Mouse (Mus musculus) heart, embryonic 16.5 days (tissue): ENCODE measurements around the gene Gm5105. TPM values are rescaled to one million over a fixed set of nuclear protein-coding genes. Genes with fewer than 3 reads are reported as not detected.

Source experiments
- ATAC-seq: fragments of 200-750 bp; cut with Nextera tagmentation; replicated peaks from 2 replicates; pipeline ENCODE4 v1.8.0; 2017; ENCODE audit warnings: moderate number of reproducible peaks; ENCODE audit not compliant: insufficient read depth, low FRiP score; ENCODE audit errors: extremely low read depth
- H3K27ac ChIP-seq: fragments of 300-500 bp; sonication (generic); 2 replicates; pipeline ENCODE4 v1.5.1; 2014; ENCODE audit warnings: mild to moderate bottlenecking, low read length, control low read depth, moderate library complexity
- H3K27me3 ChIP-seq: fragments of 300-500 bp; sonication (generic); 2 replicates; pipeline ENCODE4 v1.6.1; 2014; ENCODE audit warnings: low read length, mixed read lengths; ENCODE audit not compliant: control insufficient read depth, insufficient read depth
- H3K36me3 ChIP-seq: fragments of 300-500 bp; sonication (generic); 2 replicates; pipeline ENCODE4 v1.6.1; 2014; ENCODE audit not compliant: control insufficient read depth, insufficient read depth
- H3K4me1 ChIP-seq: fragments of 300-500 bp; sonication (generic); 2 replicates; pipeline ENCODE4 v1.6.1; 2014; ENCODE audit warnings: low read length, mixed read lengths; ENCODE audit not compliant: control insufficient read depth, insufficient read depth
- H3K4me2 ChIP-seq: fragments of 300-500 bp; sonication (generic); 2 replicates; pipeline ENCODE4 v1.6.1; 2014; ENCODE audit warnings: low read depth, mild to moderate bottlenecking, control low read depth, low read length
- H3K4me3 ChIP-seq: fragments of 300-500 bp; sonication (generic); 2 replicates; pipeline ENCODE4 v1.5.1; 2014; ENCODE audit warnings: mild to moderate bottlenecking, control low read depth, low read length
- H3K9ac ChIP-seq: fragments of 300-500 bp; sonication (generic); 2 replicates; pipeline ENCODE4 v1.6.1; 2014; ENCODE audit warnings: low read length, control low read depth
- H3K9me3 ChIP-seq: fragments of 300-500 bp; sonication (generic); replicated peaks from 2 replicates; pipeline ENCODE4 v1.6.1; 2016; ENCODE audit warnings: low read length; ENCODE audit not compliant: control insufficient read depth
- WGBS: fragments of 180-500 bp; shearing (Covaris S2); extraction: QIAGEN DNeasy Blood & Tissue Kit; methylation state at CpG from one replicate; pipeline ENCODE4 v1.1.7; 2014; 5-methylcytosine and 5-hydroxymethylcytosine counted together
- polyA plus RNA-seq: library from polyadenylated mRNA; unstranded; fragments of >200 nt; fragmentation: Nextera tagmentation; extraction: Ambion mirVana; gene quantifications from 2 replicates; pipeline ENCODE4 v1.2.1, GENCODE M21; 2015

Gene Gm5105
- 0.36 and 0.45 TPM in 2 replicates for polyA plus RNA-seq

DNA sequence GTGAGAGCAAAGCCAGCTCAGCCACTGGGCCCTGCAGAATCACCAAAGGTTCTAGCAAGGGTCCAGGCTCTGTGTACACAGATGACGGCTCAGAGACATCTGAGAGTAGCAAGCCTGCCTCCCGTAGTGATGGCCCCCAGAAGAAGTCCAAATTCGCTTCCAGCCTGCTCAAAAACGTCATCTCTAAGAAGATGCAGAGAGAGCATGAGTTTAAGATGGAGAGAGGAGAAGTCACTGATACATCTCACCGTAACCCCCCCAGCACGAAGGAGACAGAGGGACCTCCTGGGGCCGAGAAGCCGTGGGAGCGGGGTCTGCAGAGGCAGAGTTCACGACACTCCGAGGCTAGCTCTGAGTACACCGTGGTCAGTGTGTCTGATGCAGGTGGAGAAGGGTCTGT is at the start of gene Gm5105:
Gene Gm5105, minus strand, starts transcription at position 101 of the 400 bp plus-strand sequence.
- H3K27me3 ChIP-seq, result no peaks in the 10 kb centered on the region
- 86% methylated on average over 12 of the region's 12 CpGs for WGBS
- peak within 1 kb of the TSS; percentile 98 for H3K27ac ChIP-seq
- H3K4me2 ChIP-seq, result peak within 1 kb of the TSS; percentile 71
- peaks cover 22% of the 10 kb centered on the region for H3K4me1 ChIP-seq
- no peaks in the 10 kb centered on the region for H3K9me3 ChIP-seq
- no peaks in the 10 kb centered on the region for H3K36me3 ChIP-seq
- peak within 1 kb of the TSS; percentile 86 for H3K9ac ChIP-seq
- no peak for ATAC-seq
- peak within 1 kb of the TSS; percentile 54 for H3K4me3 ChIP-seq

DNA sequence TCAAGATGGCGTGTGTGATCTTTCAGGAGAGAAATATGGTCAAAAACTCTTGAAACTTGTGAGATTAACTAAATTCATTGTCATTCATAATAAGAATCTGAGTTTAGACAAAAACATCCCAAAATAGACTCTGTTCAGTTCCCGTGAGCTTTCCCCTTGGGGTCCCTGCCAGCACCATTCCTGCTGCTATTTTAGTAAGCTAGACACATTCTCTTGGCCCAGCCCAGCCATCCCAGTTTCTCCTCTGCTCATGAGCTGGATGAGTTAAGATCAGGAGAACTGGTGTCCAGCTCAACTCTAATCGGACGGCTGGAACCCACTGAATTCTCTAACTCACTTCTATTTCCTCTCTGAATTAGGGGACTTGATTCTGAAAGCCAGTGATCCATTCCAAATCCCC is 49.7 kb upstream of the Gm5105 start:
- ATAC-seq, result no peak
- WGBS, result 44% methylated on average over 4 of the region's 4 CpGs
- Histone ChIP-seq H3K4me3 (no peak overlapping the region), H3K27ac (peak overlapping the region; percentile 87), H3K4me1 (peaks cover 33% of the 10 kb centered on the region), H3K9me3 (no peaks in the 10 kb centered on the region), H3K27me3 (no peaks in the 10 kb centered on the region), H3K9ac (no peak overlapping the region), H3K36me3 (no peaks in the 10 kb centered on the region), H3K4me2 (no peak overlapping the region; the same call in 1 of the 2 replicates)

- no peak overlapping the region for H3K4me2 ChIP-seq
- no peak overlapping the region for H3K9ac ChIP-seq
- peaks cover 25% of the 10 kb centered on the region for H3K4me1 ChIP-seq
- no peak overlapping the region for H3K27ac ChIP-seq
- H3K27me3 ChIP-seq, result no peaks in the 10 kb centered on the region
- 82% methylated on average over 17 of the region's 17 CpGs for WGBS
- no peak overlapping the region for H3K4me3 ChIP-seq
- ATAC-seq, result no peak
- no peaks in the 10 kb centered on the region for H3K9me3 ChIP-seq
- no peaks in the 10 kb centered on the region for H3K36me3 ChIP-seq
Observed at GRCm38 (mm10) chr3:138114106-138114505, 46.9 kb upstream of the Gm5105 start.

DNA sequence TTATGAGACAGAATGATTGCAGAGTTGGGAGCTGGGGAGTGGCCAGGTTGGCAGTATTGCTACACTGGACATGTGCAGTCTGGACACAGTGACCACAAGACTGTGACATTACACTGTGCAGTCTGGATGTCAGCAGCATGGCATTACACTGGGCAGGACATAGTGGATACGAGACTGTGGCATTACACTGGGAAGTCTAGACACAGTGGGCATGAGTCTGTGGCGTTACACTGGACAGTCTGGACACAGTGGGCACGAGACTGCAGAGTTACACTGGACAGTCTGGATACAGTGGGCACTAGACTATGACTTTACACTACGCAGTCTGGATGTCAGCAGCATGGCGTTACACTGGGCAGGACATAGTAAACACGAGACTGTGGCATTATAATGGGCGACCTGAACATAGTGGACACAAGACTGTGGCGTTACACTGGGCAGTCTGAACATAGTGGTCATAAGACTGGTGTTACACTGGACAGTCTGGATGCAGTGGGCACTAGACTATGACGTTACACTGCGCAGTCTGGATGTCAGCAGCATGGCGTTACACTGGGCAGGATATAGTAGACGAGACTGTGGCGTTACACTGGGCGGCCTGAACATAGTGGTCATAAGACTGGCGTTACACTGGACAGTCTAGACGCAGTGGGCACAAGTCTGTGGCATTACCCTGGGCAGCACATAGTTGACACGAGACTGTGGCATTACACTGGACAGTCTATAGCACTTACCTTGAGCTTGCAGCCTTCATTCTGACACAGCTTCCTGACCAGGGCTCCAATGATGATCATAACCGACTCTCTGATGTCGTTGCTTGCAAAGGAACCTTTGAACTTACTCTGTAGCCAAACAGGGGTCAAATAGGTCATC is 44.0 kb upstream of the Gm5105 start:
- Histone ChIP-seq H3K27ac (no peak overlapping the region), H3K4me3 (no peak overlapping the region), H3K27me3 (no peaks in the 10 kb centered on the region), H3K4me1 (no peaks in the 10 kb centered on the region), H3K36me3 (no peaks in the 10 kb centered on the region), H3K9me3 (no peaks in the 10 kb centered on the region), H3K9ac (no peak overlapping the region), H3K4me2 (no peak overlapping the region)
- WGBS, result 87% methylated on average over 19 of the region's 19 CpGs
- ATAC-seq, result no peak

DNA sequence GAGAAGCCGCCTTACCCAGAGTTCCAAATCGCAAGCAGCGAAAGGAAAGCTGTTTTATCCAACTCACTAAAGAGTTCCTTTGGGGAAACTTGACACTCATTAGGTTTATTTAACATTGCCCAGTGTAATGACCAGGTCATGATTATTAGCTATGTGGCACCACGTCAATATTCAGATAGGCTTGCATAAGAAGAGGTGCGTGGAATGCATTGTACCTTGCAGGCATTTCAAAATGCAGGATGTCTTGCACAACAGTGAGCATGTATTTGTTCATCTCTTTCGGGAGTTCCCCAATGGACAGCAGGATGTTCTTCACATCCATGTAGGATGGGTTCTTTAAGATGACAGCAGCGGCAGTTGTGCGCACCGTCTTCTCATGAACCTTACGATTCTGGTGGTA is 39.7 kb upstream of the Gm5105 start:
- 94% methylated on average over 10 of the region's 10 CpGs for WGBS
- Histone ChIP-seq H3K36me3 (no peaks in the 10 kb centered on the region), H3K27me3 (no peaks in the 10 kb centered on the region), H3K9me3 (no peaks in the 10 kb centered on the region), H3K27ac (no peak overlapping the region), H3K4me2 (no peak overlapping the region), H3K4me1 (peaks cover 8% of the 10 kb centered on the region), H3K4me3 (no peak overlapping the region), H3K9ac (no peak overlapping the region)
- no peak for ATAC-seq

DNA sequence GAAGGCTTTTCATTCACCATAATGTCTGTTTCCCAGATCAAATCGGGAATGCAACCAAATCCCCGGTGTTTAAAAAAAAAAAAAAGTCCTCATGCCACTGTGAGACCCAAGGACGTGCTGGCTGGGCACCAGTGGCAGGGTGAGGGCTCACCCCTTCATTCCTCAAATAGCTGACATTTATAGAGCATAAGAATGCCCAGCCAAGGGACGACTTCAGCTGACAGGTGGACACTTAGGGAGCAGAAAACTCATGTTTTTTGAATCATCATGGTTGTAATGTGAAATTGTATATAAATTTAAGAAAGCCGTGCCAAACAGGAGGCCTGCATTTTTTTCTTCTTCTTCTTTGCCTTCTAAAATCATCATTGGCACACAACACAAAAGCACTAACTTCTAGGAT is 37.9 kb upstream of the Gm5105 start:
- Histone ChIP-seq H3K4me1 (peaks cover 8% of the 10 kb centered on the region), H3K9me3 (no peaks in the 10 kb centered on the region), H3K36me3 (no peaks in the 10 kb centered on the region), H3K27ac (no peak overlapping the region), H3K4me3 (no peak overlapping the region), H3K4me2 (no peak overlapping the region), H3K27me3 (no peaks in the 10 kb centered on the region), H3K9ac (no peak overlapping the region)
- 42% methylated on average over 5 of the region's 5 CpGs for WGBS
- peak; percentile 52 for ATAC-seq

DNA sequence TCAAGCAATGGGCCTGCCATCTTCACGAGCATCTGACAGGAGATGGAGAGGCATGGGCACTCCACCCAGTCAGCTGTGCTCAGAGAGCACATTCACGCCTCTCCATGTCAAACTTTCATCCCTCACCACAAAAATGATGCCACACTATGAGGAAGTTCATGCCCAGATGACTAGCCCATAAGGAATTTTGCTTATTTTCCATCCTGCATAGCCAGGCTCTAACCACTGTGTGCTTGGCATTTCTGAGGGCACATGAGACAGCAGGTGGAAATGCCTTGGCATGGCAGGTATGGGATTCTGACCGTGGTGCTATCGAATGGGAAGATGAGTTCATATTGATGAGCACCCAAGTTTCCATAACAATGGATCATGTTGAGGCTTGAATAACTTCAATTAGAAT is 36.5 kb upstream of the Gm5105 start:
- peaks cover 8% of the 10 kb centered on the region for H3K4me1 ChIP-seq
- H3K9ac ChIP-seq, result no peak overlapping the region
- no peak overlapping the region for H3K4me3 ChIP-seq
- no peak overlapping the region for H3K27ac ChIP-seq
- no peak for ATAC-seq
- no peaks in the 10 kb centered on the region for H3K9me3 ChIP-seq
- no peaks in the 10 kb centered on the region for H3K36me3 ChIP-seq
- no peaks in the 10 kb centered on the region for H3K27me3 ChIP-seq
- H3K4me2 ChIP-seq, result no peak overlapping the region
- 85% methylated on average over 4 of the region's 4 CpGs for WGBS

- Histone ChIP-seq H3K27ac (no peak overlapping the region), H3K9ac (no peak overlapping the region), H3K27me3 (no peaks in the 10 kb centered on the region), H3K4me3 (no peak overlapping the region), H3K36me3 (no peaks in the 10 kb centered on the region), H3K4me2 (no peak overlapping the region), H3K4me1 (peaks cover 22% of the 10 kb centered on the region), H3K9me3 (no peaks in the 10 kb centered on the region)
- no peak for ATAC-seq
- 78% methylated on average over 4 of the region's 4 CpGs for WGBS
Observed at GRCm38 (mm10) chr3:138101936-138102335, 34.7 kb upstream of the Gm5105 start.

DNA sequence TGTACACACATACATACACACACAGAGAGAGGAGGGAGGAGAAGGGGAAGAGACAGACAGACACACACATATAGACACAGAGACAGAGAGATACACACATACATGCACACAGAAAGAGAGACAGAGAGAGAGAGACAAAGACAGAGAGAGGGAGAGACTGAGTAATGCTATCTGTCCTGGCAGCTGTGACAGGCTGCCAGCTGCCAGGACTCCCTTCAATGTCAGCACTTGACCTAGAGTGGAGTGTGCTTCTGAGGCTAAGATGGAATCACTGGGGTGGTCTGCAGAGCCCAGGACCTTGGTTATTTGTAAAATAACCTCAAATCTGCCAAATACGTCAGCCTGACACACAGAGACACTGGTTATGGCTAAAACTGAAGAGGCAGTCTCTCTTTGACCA is 30.5 kb upstream of the Gm5105 start:
- Histone ChIP-seq H3K9ac (0 out of 2 replicates have a peak overlapping the region, but pooled peaks have one; percentile 1), H3K4me1 (peaks cover 23% of the 10 kb centered on the region), H3K4me2 (no peak overlapping the region), H3K4me3 (no peak overlapping the region), H3K9me3 (no peaks in the 10 kb centered on the region), H3K36me3 (no peaks in the 10 kb centered on the region), H3K27ac (peak overlapping the region; percentile 50), H3K27me3 (no peaks in the 10 kb centered on the region)
- peak; percentile 70; the same call in 1 of the 2 replicates for ATAC-seq
- 59% methylated on average over 1 of the region's 1 CpGs for WGBS
